Mouse (Mus musculus): ENCODE results near the gene Cpsf7. TPM values are rescaled to one million over a fixed set of nuclear protein-coding genes. Genes with fewer than 3 reads are reported as not detected.

The Cpsf7 gene
- polyA plus RNA-seq, 1 experiment from 2014 or later: 57.5 TPM

DNA sequence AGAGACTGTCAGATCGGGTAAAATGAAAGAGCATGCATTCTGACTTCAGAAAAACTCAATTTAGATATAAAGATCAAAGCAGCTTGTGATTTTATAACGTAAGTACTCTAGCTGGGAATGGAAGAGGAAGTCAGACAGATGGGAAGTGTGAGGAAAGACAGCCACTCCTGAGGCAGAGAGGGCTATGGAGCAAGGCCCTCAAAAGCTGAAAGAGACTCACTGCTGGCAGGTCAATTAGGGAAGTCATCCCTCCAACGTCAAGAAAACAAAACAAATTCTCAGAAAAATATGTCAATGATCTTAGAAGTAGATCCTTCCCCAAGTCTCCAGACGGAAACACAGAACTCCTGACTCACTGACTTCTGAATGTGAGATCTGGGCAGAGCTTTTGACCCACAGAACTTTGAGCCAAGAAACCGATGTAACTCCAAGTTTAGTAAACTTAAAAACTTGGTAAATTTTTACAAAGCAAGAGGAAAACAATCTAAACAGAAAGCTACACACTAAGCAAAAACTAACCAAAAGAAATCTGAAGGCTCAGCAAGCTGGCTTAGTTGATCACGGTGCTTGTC, 14.2 kb upstream of the Cpsf7 start:
- ATAC-seq (ENCODE audit: low FRiP score): no peak
- 80% methylated on average over 6 of the region's 6 CpGs for WGBS
- Histone ChIP-seq H3K27me3 (ENCODE audit: control insufficient read depth, insufficient read depth, low read length) (no peaks in the 10 kb centered on the region), H3K4me1 (replicated peaks; ENCODE audit: control insufficient read depth, insufficient read depth, low read length) (no peaks in the 10 kb centered on the region), H3K4me3 (replicated peaks; ENCODE audit: low read length) (no peak overlapping the region), H3K4me2 (replicated peaks) (no peak overlapping the region), H3K9me3 (ENCODE audit: control insufficient read depth, low read length) (no peaks in the 10 kb centered on the region), H3K9ac (no peak overlapping the region), H3K27ac (no peak overlapping the region), H3K36me3 (replicated peaks; ENCODE audit: control insufficient read depth, insufficient read depth) (peaks cover 63% of the 10 kb centered on the region)
- no peak for DNase-seq (ENCODE audit: low spot score)

GRCm38 (mm10) chr19:10520355-10520754, 4.7 kb upstream of the Cpsf7 start:
- H3K9ac ChIP-seq: no peak overlapping the region
- DNase-seq (ENCODE audit: low spot score): no peak
- no peak for ATAC-seq (ENCODE audit: low FRiP score)
- H3K4me1 ChIP-seq (replicated peaks; ENCODE audit: control insufficient read depth, insufficient read depth, low read length): 0 out of 2 replicates have a peak, but pooled peaks cover 9% of the 10 kb centered on the region
- H3K27ac ChIP-seq: no peak overlapping the region
- peaks cover 20% of the 10 kb centered on the region for H3K36me3 ChIP-seq (replicated peaks; ENCODE audit: control insufficient read depth, insufficient read depth)
- no peak overlapping the region for H3K4me2 ChIP-seq (replicated peaks)
- WGBS: 42% methylated on average over 1 of the region's 1 CpGs
- no peak overlapping the region for H3K4me3 ChIP-seq (replicated peaks; ENCODE audit: low read length)
- H3K9me3 ChIP-seq (ENCODE audit: control insufficient read depth, low read length): no peaks in the 10 kb centered on the region
- H3K27me3 ChIP-seq (ENCODE audit: control insufficient read depth, insufficient read depth, low read length): no peaks in the 10 kb centered on the region

DNA sequence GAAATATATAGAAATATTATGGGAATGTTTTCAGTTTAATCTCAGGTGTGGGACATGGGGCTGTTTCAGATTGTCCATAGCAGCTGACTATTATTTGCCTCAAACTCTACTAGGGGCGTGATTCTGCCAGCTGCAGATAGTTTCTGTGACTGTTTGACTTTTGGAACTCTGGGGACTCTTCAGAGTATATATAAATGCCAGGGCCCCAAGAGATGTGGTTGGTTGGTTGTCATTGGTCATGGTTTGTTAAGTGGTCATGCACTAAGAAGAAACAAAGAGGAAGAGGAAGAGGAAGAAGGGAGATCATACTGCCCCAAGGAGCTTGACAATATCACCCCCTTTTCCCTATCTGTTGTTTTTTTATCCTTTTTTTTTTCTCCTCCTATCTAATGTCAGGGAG, 3.1 kb upstream of the Cpsf7 start:
- H3K4me2 ChIP-seq (replicated peaks): no peak overlapping the region
- H3K9ac ChIP-seq: no peak overlapping the region
- ATAC-seq (ENCODE audit: low FRiP score): no peak
- H3K27me3 ChIP-seq (ENCODE audit: control insufficient read depth, insufficient read depth, low read length): no peaks in the 10 kb centered on the region
- peaks cover 5% of the 10 kb centered on the region for H3K36me3 ChIP-seq (replicated peaks; ENCODE audit: control insufficient read depth, insufficient read depth)
- peaks cover 17% of the 10 kb centered on the region for H3K4me1 ChIP-seq (replicated peaks; ENCODE audit: control insufficient read depth, insufficient read depth, low read length)
- H3K27ac ChIP-seq: no peak overlapping the region
- H3K4me3 ChIP-seq (replicated peaks; ENCODE audit: low read length): no peak overlapping the region
- DNase-seq (ENCODE audit: low spot score): no peak
- no peaks in the 10 kb centered on the region for H3K9me3 ChIP-seq (ENCODE audit: control insufficient read depth, low read length)
- 82% methylated on average over 1 of the region's 1 CpGs for WGBS

- Histone ChIP-seq H3K27ac (no peak overlapping the region), H3K27me3 (ENCODE audit: control insufficient read depth, insufficient read depth, low read length) (no peaks in the 10 kb centered on the region), H3K4me3 (replicated peaks; ENCODE audit: low read length) (0 out of 2 replicates have a peak overlapping the region, but pooled peaks have one; percentile 3), H3K4me2 (replicated peaks) (peak overlapping the region; percentile 86; the same call in 1 of the 2 replicates), H3K9ac (0 out of 2 replicates have a peak overlapping the region, but pooled peaks have one; percentile 98), H3K4me1 (replicated peaks; ENCODE audit: control insufficient read depth, insufficient read depth, low read length) (peaks cover 28% of the 10 kb centered on the region), H3K36me3 (replicated peaks; ENCODE audit: control insufficient read depth, insufficient read depth) (peaks cover 8% of the 10 kb centered on the region; the same call in 1 of the 2 replicates), H3K9me3 (ENCODE audit: control insufficient read depth, low read length) (no peaks in the 10 kb centered on the region)
- DNase-seq (ENCODE audit: low spot score) (no peak), ATAC-seq (ENCODE audit: low FRiP score) (no peak)
- 94% methylated on average over 5 of the region's 5 CpGs for WGBS
These were observed 1.5 kb upstream of the Cpsf7 start for GRCm38 (mm10) chr19:10523483-10524080.

DNA sequence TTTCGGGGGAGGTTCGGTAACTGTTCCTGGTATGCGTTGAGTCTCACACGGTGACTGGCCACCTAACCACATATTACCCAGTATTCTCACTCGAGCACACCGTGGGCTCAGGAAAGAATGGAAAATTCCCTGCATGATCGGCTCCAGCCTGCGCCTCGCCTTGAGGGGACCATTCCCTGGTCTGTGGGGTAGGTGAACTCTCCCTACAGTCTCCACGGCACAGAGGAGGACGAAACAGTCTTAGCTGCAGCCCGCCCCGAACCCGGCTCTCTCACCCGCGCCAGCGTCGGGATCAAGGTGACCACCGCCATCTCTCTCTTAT, 321 bp upstream of the Cpsf7 start:
- H3K4me1 ChIP-seq (replicated peaks; ENCODE audit: control insufficient read depth, insufficient read depth, low read length): peaks cover 28% of the 10 kb centered on the region
- H3K4me3 ChIP-seq (replicated peaks; ENCODE audit: low read length): peak overlapping the region; percentile 99
- peaks cover 17% of the 10 kb centered on the region for H3K36me3 ChIP-seq (replicated peaks; ENCODE audit: control insufficient read depth, insufficient read depth)
- DNase-seq (ENCODE audit: low spot score) (no peak), ATAC-seq (ENCODE audit: low FRiP score) (no peak)
- H3K27ac ChIP-seq: peak overlapping the region; percentile 97
- 2% methylated on average over 19 of the region's 19 CpGs for WGBS
- no peaks in the 10 kb centered on the region for H3K9me3 ChIP-seq (ENCODE audit: control insufficient read depth, low read length)
- peak overlapping the region; percentile 86 for H3K4me2 ChIP-seq (replicated peaks)
- H3K9ac ChIP-seq: peak overlapping the region; percentile 98
- H3K27me3 ChIP-seq (ENCODE audit: control insufficient read depth, insufficient read depth, low read length): no peaks in the 10 kb centered on the region

- H3K9me3 ChIP-seq (ENCODE audit: control insufficient read depth, low read length): no peaks in the 10 kb centered on the region
- peak within 1 kb of the TSS; percentile 99 for H3K4me3 ChIP-seq (replicated peaks; ENCODE audit: low read length)
- peaks cover 28% of the 10 kb centered on the region for H3K4me1 ChIP-seq (replicated peaks; ENCODE audit: control insufficient read depth, insufficient read depth, low read length)
- H3K27ac ChIP-seq: peak within 1 kb of the TSS; percentile 97
- peak within 1 kb of the TSS; percentile 98 for H3K9ac ChIP-seq
- peak; percentile 78 for DNase-seq (ENCODE audit: low spot score)
- no peaks in the 10 kb centered on the region for H3K27me3 ChIP-seq (ENCODE audit: control insufficient read depth, insufficient read depth, low read length)
- ATAC-seq (ENCODE audit: low FRiP score): no peak
- peak within 1 kb of the TSS; percentile 86 for H3K4me2 ChIP-seq (replicated peaks)
- under 1% methylated on average over 11 of the region's 11 CpGs for WGBS
- peaks cover 27% of the 10 kb centered on the region for H3K36me3 ChIP-seq (replicated peaks; ENCODE audit: control insufficient read depth, insufficient read depth)
These were observed 844 bp downstream of the Cpsf7 start, which contains the start of gene Sdhaf2 for GRCm38 (mm10) chr19:10525910-10526309. Sdhaf2 (minus strand) TSS chr19:10526142.

DNA sequence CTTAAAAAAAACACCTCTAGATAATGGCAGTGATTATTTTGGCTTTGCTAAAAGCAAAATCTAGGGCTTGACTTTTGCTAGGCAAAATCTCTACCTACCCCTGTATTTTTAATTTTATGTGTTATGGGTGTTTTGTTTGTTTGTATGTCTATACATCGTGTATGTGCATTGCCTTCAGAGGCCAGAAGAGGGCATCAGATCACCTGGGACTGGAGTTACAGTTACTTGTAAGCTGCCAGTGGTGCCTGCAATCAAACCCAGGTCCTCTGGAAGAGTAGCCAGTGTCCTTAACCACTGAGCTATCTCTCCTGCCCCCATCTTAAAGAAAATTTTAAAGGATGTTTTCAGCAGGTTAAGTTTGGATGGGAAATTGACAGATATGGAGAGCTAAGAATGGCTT, 5.0 kb downstream of the Cpsf7 start:
- Histone ChIP-seq H3K4me2 (replicated peaks) (no peak overlapping the region), H3K36me3 (replicated peaks; ENCODE audit: control insufficient read depth, insufficient read depth) (peaks cover 67% of the 10 kb centered on the region)
- WGBS: 86% methylated on average over 1 of the region's 1 CpGs

DNA sequence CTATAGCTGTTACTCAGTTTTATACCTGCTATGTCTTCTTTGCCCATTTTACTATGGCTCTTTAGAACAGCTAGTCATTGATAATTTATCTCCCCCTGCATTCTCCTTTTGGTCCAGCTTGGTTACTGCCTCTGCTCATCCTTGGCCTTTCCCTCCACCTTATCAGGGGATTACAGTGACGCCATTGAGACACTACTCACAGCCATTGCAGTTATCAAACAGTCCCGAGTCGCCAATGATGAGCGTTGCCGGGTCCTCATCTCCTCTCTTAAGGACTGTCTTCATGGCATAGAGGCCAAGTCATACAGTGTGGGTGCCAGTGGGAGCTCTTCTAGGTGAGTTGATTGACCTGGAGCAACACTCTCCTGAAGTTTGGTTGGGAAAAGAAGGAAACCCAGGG, 14.4 kb downstream of the Cpsf7 start:
- Histone ChIP-seq H3K9me3 (ENCODE audit: control insufficient read depth, low read length) (no peaks in the 10 kb centered on the region), H3K4me2 (replicated peaks) (no peak overlapping the region), H3K36me3 (replicated peaks; ENCODE audit: control insufficient read depth, insufficient read depth) (peaks cover 96% of the 10 kb centered on the region), H3K4me3 (replicated peaks; ENCODE audit: low read length) (no peak overlapping the region), H3K27me3 (ENCODE audit: control insufficient read depth, insufficient read depth, low read length) (no peaks in the 10 kb centered on the region), H3K4me1 (replicated peaks; ENCODE audit: control insufficient read depth, insufficient read depth, low read length) (no peaks in the 10 kb centered on the region), H3K9ac (no peak overlapping the region), H3K27ac (no peak overlapping the region)
- WGBS: 96% methylated on average over 5 of the region's 5 CpGs
- DNase-seq (ENCODE audit: low spot score): no peak
- ATAC-seq (ENCODE audit: low FRiP score): no peak

More for the DNA sequence above, 5.0 kb downstream of the Cpsf7 start:
- Histone ChIP-seq H3K4me1 (replicated peaks; ENCODE audit: control insufficient read depth, insufficient read depth, low read length) (peaks cover 19% of the 10 kb centered on the region), H3K9me3 (ENCODE audit: control insufficient read depth, low read length) (no peaks in the 10 kb centered on the region), H3K27ac (no peak overlapping the region), H3K27me3 (ENCODE audit: control insufficient read depth, insufficient read depth, low read length) (no peaks in the 10 kb centered on the region), H3K9ac (no peak overlapping the region), H3K4me3 (replicated peaks; ENCODE audit: low read length) (no peak overlapping the region)
- no peak for ATAC-seq (ENCODE audit: low FRiP score)
- no peak for DNase-seq (ENCODE audit: low spot score)

- H3K36me3 ChIP-seq (replicated peaks; ENCODE audit: control insufficient read depth, insufficient read depth): peaks cover 26% of the 10 kb centered on the region
- peak within 1 kb of the TSS; percentile 71 for H3K4me2 ChIP-seq (replicated peaks)
- DNase-seq (ENCODE audit: low spot score) (peak; percentile 85), ATAC-seq (ENCODE audit: low FRiP score) (peak; percentile 98)
- no peaks in the 10 kb centered on the region for H3K9me3 ChIP-seq (ENCODE audit: control insufficient read depth, low read length)
- H3K9ac ChIP-seq: peak within 1 kb of the TSS; percentile 84
- peak within 1 kb of the TSS; percentile 62 for H3K4me3 ChIP-seq (replicated peaks; ENCODE audit: low read length)
- H3K27ac ChIP-seq: peak within 1 kb of the TSS; percentile 91
- H3K27me3 ChIP-seq (ENCODE audit: control insufficient read depth, insufficient read depth, low read length): no peaks in the 10 kb centered on the region
- WGBS: 1% methylated on average over 43 of the region's 43 CpGs
- H3K4me1 ChIP-seq (replicated peaks; ENCODE audit: control insufficient read depth, insufficient read depth, low read length): peaks cover 21% of the 10 kb centered on the region
These were observed 30.8 kb downstream of the Cpsf7 start, which contains the start of gene Tmem216 for GRCm38 (mm10) chr19:10555624-10556510. Tmem216 (minus strand) TSS chr19:10556238.
